Mouse (Mus musculus) ES-E14 (cell line): ENCODE data around the gene Hs3st3b1. TPM values are rescaled to one million over a fixed set of nuclear protein-coding genes. Genes with fewer than 3 reads are reported as not detected.

Experiments
- DNase-seq: peaks from one replicate; pipeline ENCODE4 v3.0.0-alpha.2; 2013; ENCODE audit warnings: low read depth, low spot score
- H3K27ac ChIP-seq: 2 replicates; pipeline ENCODE4 v1.5.1; 2012; ENCODE audit warnings: low read depth, mild to moderate bottlenecking, low read length, moderate library complexity, mixed read lengths; ENCODE audit not compliant: poor library complexity, insufficient read depth, severe bottlenecking
- H3K36me3 ChIP-seq: 2 replicates; pipeline ENCODE4 v1.6.1; 2012; ENCODE audit warnings: mild to moderate bottlenecking, low read length, moderate library complexity, mixed read lengths; ENCODE audit not compliant: control insufficient read depth, poor library complexity, insufficient read depth, severe bottlenecking
- H3K4me1 ChIP-seq, 2 experiments: fragments of 150-350 bp in 1 of 2; sonication (generic) in 1 of 2; 2 replicates each; pipeline ENCODE4 v1.6.1; 2012; ENCODE audit warnings: low read length in 2 of 2, mild to moderate bottlenecking in 1 of 2, mixed read lengths in 1 of 2; ENCODE audit not compliant: control insufficient read depth in 2 of 2, insufficient read depth in 2 of 2, poor library complexity in 1 of 2
- H3K4me3 ChIP-seq, 2 experiments: fragments of 150-350 bp in 1 of 2; sonication (generic) in 1 of 2; 2 replicates each; pipeline ENCODE4 v1.5.1; 2012; ENCODE audit warnings: low read length in 2 of 2, low read depth in 1 of 2, mild to moderate bottlenecking in 1 of 2, mixed read lengths in 1 of 2; ENCODE audit not compliant: insufficient read depth in 1 of 2, poor library complexity in 1 of 2, severe bottlenecking in 1 of 2
- H3K9ac ChIP-seq: 2 replicates; pipeline ENCODE4 v1.6.1; 2012; ENCODE audit warnings: low read depth, mild to moderate bottlenecking, low read length, mixed read lengths; ENCODE audit not compliant: poor library complexity, insufficient read depth, severe bottlenecking
- H3K9me3 ChIP-seq: fragments of 150-350 bp; sonication (generic); 2 replicates; pipeline ENCODE4 v1.6.1; 2012; ENCODE audit warnings: low read depth, mild to moderate bottlenecking, low read length; ENCODE audit not compliant: control insufficient read depth, insufficient read depth
- CHD2 ChIP-seq: IDR thresholded peaks from 2 replicates; pipeline ENCODE4 v1.6.1; 2014; ENCODE audit warnings: mild to moderate bottlenecking, low read depth, low read length, inconsistent platforms
- HCFC1 ChIP-seq: IDR thresholded peaks from 2 replicates; pipeline ENCODE4 v1.6.1; 2012; ENCODE audit warnings: low read length, inconsistent platforms, borderline replicate concordance; ENCODE audit not compliant: insufficient read depth
- MAFK ChIP-seq: IDR thresholded peaks from 2 replicates; pipeline ENCODE4 v1.6.1; 2014; ENCODE audit warnings: mild to moderate bottlenecking, low read depth, low read length, inconsistent platforms; ENCODE audit not compliant: insufficient read depth
- ZC3H11A ChIP-seq: IDR thresholded peaks from 2 replicates; pipeline ENCODE4 v1.6.1; 2012; ENCODE audit warnings: low read depth, mild to moderate bottlenecking, inconsistent platforms, low read length, borderline replicate concordance
- ZNF384 ChIP-seq: IDR thresholded peaks from 2 replicates; pipeline ENCODE4 v1.6.1; 2012; ENCODE audit warnings: low read depth, low read length, inconsistent platforms
- in situ Hi-C, 2 experiments: fragments of 600-800 bp; cut with MboI; formaldehyde crosslinking; loops; one replicate each; pipeline ENCODE4 v1.15.1; 2025; ENCODE audit warnings: low sequenced_read_pairs in 2 of 2, inconsistent platforms in 1 of 2; ENCODE audit not compliant: unreplicated experiment in 2 of 2
- total RNA-seq: library from RNA; depleted of rRNA; stranded (reverse); fragments of 300-350 nt; gene quantifications from 2 replicates; pipeline ENCODE4 v1.2.3, GENCODE M21; 2012

Hs3st3b1 gene
- total RNA-seq, 1 experiment, result 4.4 TPM

- in situ Hi-C loops, result loop anchor here in 1 of 2 experiments (25.0 kb wide), 1 partner anchor 519 kb away; the partner anchor contains the start of genes F930015N05Rik and Hs3st3a1
- Histone ChIP-seq H3K4me1 (peaks cover 5 to 8% of the 10 kb centered on the region in 2 experiments; a peak in 2 of 4 replicates), H3K36me3 (no peaks in the 10 kb centered on the region), H3K9ac (no peak overlapping the region), H3K4me3 (peak overlapping the region; percentile 2 to 88; a peak in 2 of 4 replicates), H3K9me3 (no peaks in the 10 kb centered on the region), H3K27ac (no peak overlapping the region)
- no peak for DNase-seq
- TF ChIP-seq ZC3H11A (no peak), ZNF384 (no peak), CHD2 (no peak), HCFC1 (no peak), MAFK (no peak)
These were observed 3.6 kb downstream of the Hs3st3b1 start for GRCm38 (mm10) chr11:63918321-63919105.

- no peak for DNase-seq
- Histone ChIP-seq H3K36me3 (no peaks in the 10 kb centered on the region), H3K4me1 (peaks cover 3 to 8% of the 10 kb centered on the region in 2 experiments; a peak in 2 of 4 replicates), H3K9me3 (no peaks in the 10 kb centered on the region), H3K4me3 (no peak overlapping the region), H3K27ac (no peak overlapping the region), H3K9ac (no peak overlapping the region)
- TF ChIP-seq ZNF384 (no peak), MAFK (no peak), ZC3H11A (no peak), CHD2 (no peak), HCFC1 (no peak)
- in situ Hi-C loops, result loop anchor here in 1 of 2 experiments (25.0 kb wide), 1 partner anchor 520 kb away; the partner anchor contains the start of genes F930015N05Rik and Hs3st3a1
These were observed 4.5 kb downstream of the Hs3st3b1 start for GRCm38 (mm10) chr11:63917561-63917960.

GRCm38 (mm10) chr11:63914388-63914787 is 7.7 kb downstream of the Hs3st3b1 start:
- Histone ChIP-seq H3K9me3 (no peaks in the 10 kb centered on the region), H3K27ac (no peak overlapping the region), H3K36me3 (no peaks in the 10 kb centered on the region), H3K4me1 (peaks cover 2 to 8% of the 10 kb centered on the region in 2 experiments; a peak in 2 of 4 replicates), H3K4me3 (peak overlapping the region; percentile 24 to 42; a peak in 3 of 4 replicates), H3K9ac (no peak overlapping the region)
- TF ChIP-seq ZC3H11A (no peak), ZNF384 (peak; percentile 48), HCFC1 (no peak), MAFK (no peak), CHD2 (0 out of 2 replicates have a peak, but pooled peaks have one; percentile 7)
- no peak for DNase-seq
- in situ Hi-C loops, result loop anchor here in 1 of 2 experiments (25.0 kb wide), 1 partner anchor 523 kb away; the partner anchor contains the start of genes F930015N05Rik and Hs3st3a1

- no peaks in the 10 kb centered on the region for H3K9me3 ChIP-seq
- H3K9ac ChIP-seq, result no peak overlapping the region
- no peak for DNase-seq
- no peak overlapping the region for H3K27ac ChIP-seq
- in situ Hi-C loops, result loop anchor here in 1 of 2 experiments (25.0 kb wide), 1 partner anchor 523 kb away; the partner anchor contains the start of genes F930015N05Rik and Hs3st3a1
- no peaks in the 10 kb centered on the region for H3K36me3 ChIP-seq
- no peak for TF ChIP-seq ZC3H11A
- TF ChIP-seq ZNF384, result no peak
- 0 out of 2 replicates have a peak, but pooled peaks have one; percentile 8 for TF ChIP-seq CHD2
- peak overlapping the region in 1 of 2 experiments; percentile 42; a peak in 2 of 4 replicates for H3K4me3 ChIP-seq
- H3K4me1 ChIP-seq, result peaks cover 2 to 8% of the 10 kb centered on the region in 2 experiments; a peak in 2 of 4 replicates
These were observed 8.2 kb downstream of the Hs3st3b1 start for GRCm38 (mm10) chr11:63913936-63914335.
